Mouse (Mus musculus) lung, embryonic 14.5 days (tissue): ENCODE data around the gene Cd101. TPM values are rescaled to one million over a fixed set of nuclear protein-coding genes. Genes with fewer than 3 reads are reported as not detected.

Experiments
- ATAC-seq: fragments of 200-750 bp; cut with Nextera tagmentation; 2 replicates; pipeline ENCODE4 v1.8.0; 2017; ENCODE audit warnings: mild to moderate bottlenecking, moderate TSS enrichment, moderate library complexity; ENCODE audit not compliant: insufficient read depth
- DNase-seq: peaks from one replicate; pipeline ENCODE4 v3.0.0-alpha.2; 2015
- H3K27ac ChIP-seq: fragments of 300-500 bp; sonication (generic); 2 replicates; pipeline ENCODE4 v1.5.1; 2014; ENCODE audit warnings: low read depth, mild to moderate bottlenecking, moderate library complexity
- H3K27me3 ChIP-seq: fragments of 300-500 bp; sonication (generic); 2 replicates; pipeline ENCODE4 v1.6.1; 2014; ENCODE audit warnings: low read length, control low read depth; ENCODE audit not compliant: insufficient read depth
- H3K36me3 ChIP-seq: fragments of 300-500 bp; sonication (generic); 2 replicates; pipeline ENCODE4 v1.6.1; 2014; ENCODE audit warnings: control low read depth; ENCODE audit not compliant: insufficient read depth
- H3K4me1 ChIP-seq: fragments of 300-500 bp; sonication (generic); 2 replicates; pipeline ENCODE4 v1.6.1; 2014; ENCODE audit warnings: antibody characterized with exemption, control low read depth; ENCODE audit not compliant: insufficient read depth
- H3K4me2 ChIP-seq: fragments of 300-500 bp; sonication (generic); 2 replicates; pipeline ENCODE4 v1.6.1; 2014; ENCODE audit warnings: mild to moderate bottlenecking
- H3K4me3 ChIP-seq: fragments of 300-500 bp; sonication (generic); 2 replicates; pipeline ENCODE4 v1.5.1; 2014; ENCODE audit warnings: low read depth, low read length
- H3K9ac ChIP-seq: fragments of 300-500 bp; sonication (generic); 2 replicates; pipeline ENCODE4 v1.6.1; 2014
- H3K9me3 ChIP-seq: fragments of 300-500 bp; sonication (generic); 2 replicates; pipeline ENCODE4 v1.6.1; 2016; ENCODE audit warnings: low read depth, low read length, control low read depth
- CTCF ChIP-seq: IDR thresholded peaks from 2 replicates; pipeline ENCODE4 v1.5.1; 2016; ENCODE audit warnings: antibody characterized with exemption, low read depth
- WGBS: fragments of 180-500 bp; shearing (Covaris S2); extraction: QIAGEN DNeasy Blood & Tissue Kit; methylation state at CpG from one replicate; pipeline ENCODE4 v1.1.7; 2014; 5-methylcytosine and 5-hydroxymethylcytosine counted together
- polyA plus RNA-seq: library from polyadenylated mRNA; unstranded; fragments of >200 nt; fragmentation: Nextera tagmentation; extraction: Ambion mirVana; gene quantifications from 2 replicates; pipeline ENCODE4 v1.2.1, GENCODE M21; 2014

Gene Cd101
- polyA plus RNA-seq, 1 experiment from 2014 or later, result 0.17 TPM

DNA sequence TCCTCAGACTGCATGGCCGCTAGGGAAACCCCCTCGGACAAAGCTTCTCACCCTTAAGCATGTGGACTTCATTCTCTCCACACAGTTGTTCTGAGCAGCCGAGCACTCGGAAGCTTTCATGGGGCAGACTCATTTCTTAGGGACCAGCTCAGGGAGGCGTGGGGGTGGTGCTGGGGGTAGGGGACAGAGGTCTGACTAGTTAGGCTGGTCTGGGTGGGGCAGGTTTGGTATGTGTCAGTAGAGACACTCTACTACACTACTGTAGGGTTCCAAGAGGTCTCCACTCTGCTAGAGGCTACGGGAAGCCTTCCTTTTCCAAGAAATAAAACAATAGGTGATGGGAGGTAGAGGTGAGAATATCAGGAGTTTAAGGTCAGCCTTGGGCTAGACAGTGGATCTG lies 15.3 kb upstream of the Cd101 start:
- H3K4me3 ChIP-seq, result no peak overlapping the region
- no peaks in the 10 kb centered on the region for H3K4me1 ChIP-seq
- H3K36me3 ChIP-seq, result peaks cover 51% of the 10 kb centered on the region
- no peaks in the 10 kb centered on the region for H3K9me3 ChIP-seq
- ATAC-seq (no peak), DNase-seq (no peak)
- 64% methylated on average over 6 of the region's 6 CpGs for WGBS
- H3K27ac ChIP-seq, result no peak overlapping the region
- no peak overlapping the region for H3K4me2 ChIP-seq
- H3K9ac ChIP-seq, result no peak overlapping the region
- no peak for TF ChIP-seq CTCF
- no peaks in the 10 kb centered on the region for H3K27me3 ChIP-seq

DNA sequence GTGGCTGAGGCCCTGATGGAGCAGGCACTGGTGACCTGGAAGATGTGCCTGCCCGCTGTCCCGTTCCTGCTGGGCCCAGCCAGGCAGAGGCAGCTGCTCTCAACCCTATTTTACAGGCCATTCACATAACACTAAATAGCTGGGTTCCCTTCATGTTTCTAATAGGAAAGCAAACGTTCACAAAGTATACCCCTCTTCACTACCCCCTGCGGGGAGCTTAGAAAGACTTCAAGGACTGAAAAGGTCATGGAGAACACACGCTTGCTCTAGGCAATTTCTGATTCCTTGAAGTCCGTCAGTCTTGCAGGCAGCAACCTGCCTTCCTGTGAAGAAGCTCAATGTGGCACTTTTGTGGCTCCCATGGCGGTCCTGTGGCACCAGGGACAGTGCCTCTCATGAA lies 12.6 kb upstream of the Cd101 start:
- H3K9ac ChIP-seq, result no peak overlapping the region
- no peaks in the 10 kb centered on the region for H3K27me3 ChIP-seq
- ATAC-seq (no peak), DNase-seq (no peak)
- H3K36me3 ChIP-seq, result peaks cover 39% of the 10 kb centered on the region
- 83% methylated on average over 7 of the region's 7 CpGs for WGBS
- H3K9me3 ChIP-seq, result no peaks in the 10 kb centered on the region
- H3K27ac ChIP-seq, result no peak overlapping the region
- no peak for TF ChIP-seq CTCF
- no peak overlapping the region for H3K4me2 ChIP-seq
- H3K4me3 ChIP-seq, result no peak overlapping the region
- H3K4me1 ChIP-seq, result no peaks in the 10 kb centered on the region

DNA sequence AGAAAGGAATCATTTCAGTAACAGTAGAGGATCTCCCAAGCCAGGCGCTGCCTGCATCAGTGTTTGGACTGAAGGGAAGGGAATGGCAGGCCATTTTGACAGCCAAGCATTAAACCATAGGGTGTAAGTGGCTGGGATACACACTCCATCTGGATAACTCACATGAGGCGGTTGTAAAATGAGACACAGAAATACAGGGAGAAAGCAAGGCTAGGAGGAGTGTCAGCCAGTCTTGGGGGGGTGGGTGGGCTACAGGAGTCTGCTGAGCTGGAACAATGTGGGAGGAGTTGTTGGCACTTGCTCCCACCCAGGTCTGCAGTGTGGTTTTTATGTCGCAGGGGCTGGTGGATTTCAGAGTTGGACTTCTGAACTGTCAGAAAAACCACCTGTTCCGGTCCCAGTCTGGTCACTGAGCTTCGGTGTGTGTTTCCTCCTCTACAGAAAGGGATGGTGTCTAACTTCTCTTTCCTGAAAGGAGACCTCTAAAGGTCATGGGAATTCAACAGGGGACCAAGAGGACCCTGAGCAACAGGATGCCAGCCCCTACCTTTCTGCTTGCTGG lies 8.7 kb upstream of the Cd101 start:
- Histone ChIP-seq H3K27me3 (no peaks in the 10 kb centered on the region), H3K4me2 (no peak overlapping the region), H3K9me3 (no peaks in the 10 kb centered on the region), H3K9ac (no peak overlapping the region), H3K27ac (no peak overlapping the region), H3K4me1 (no peaks in the 10 kb centered on the region), H3K4me3 (no peak overlapping the region), H3K36me3 (peaks cover 14% of the 10 kb centered on the region)
- no peak for TF ChIP-seq CTCF
- 77% methylated on average over 5 of the region's 5 CpGs for WGBS
- no peak for ATAC-seq
- DNase-seq, result no peak

DNA sequence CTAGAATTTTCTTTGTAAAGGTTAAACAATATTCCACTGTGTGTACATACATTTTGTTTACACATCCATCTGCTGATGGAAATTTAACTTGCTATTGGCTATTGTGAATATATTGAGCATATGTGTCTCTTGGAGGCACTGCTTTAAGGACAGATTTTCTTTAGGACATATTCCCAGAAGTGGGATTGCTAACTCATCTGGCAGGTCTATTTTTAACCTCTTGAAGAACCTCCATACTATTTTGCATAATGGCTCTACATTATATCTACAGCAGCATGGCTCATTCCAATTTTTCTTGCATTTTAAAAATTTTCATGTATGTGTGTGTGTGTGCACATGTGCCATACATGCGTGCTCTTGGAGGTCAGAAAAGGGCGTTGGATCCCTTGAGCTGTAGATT lies 6.6 kb upstream of the Cd101 start:
- WGBS, result 96% methylated on average over 2 of the region's 2 CpGs

DNA sequence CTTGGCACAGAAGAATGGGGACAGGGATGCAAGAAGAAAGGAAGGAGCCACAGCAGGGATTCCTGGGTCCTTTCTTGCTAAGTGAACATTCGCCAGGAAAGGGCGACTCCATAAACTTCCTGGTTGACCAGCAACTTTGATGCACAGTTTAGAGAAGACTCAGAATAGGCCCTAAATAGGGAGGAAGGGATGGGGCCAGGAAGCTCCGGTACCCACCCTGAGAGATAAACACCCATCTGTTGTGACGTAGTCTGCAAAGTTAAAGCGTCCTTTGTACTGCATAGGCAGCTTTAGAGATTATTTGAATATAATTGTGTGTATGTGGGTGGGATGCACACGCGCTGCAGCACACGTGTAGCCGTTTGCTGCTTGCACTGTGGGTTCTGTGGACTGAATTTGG lies 5.2 kb upstream of the Cd101 start:
- H3K9ac ChIP-seq, result no peak overlapping the region
- ATAC-seq (no peak), DNase-seq (no peak)
- H3K4me1 ChIP-seq, result peaks cover 4% of the 10 kb centered on the region; the same call in 1 of the 2 replicates
- no peaks in the 10 kb centered on the region for H3K36me3 ChIP-seq
- H3K4me3 ChIP-seq, result no peak overlapping the region
- H3K9me3 ChIP-seq, result no peaks in the 10 kb centered on the region
- H3K4me2 ChIP-seq, result no peak overlapping the region
- no peaks in the 10 kb centered on the region for H3K27me3 ChIP-seq
- H3K27ac ChIP-seq, result no peak overlapping the region
- 77% methylated on average over 9 of the region's 9 CpGs for WGBS
- TF ChIP-seq CTCF, result no peak

More for the DNA sequence above, 6.6 kb upstream of the Cd101 start:
- Histone ChIP-seq H3K4me1 (peaks cover 4% of the 10 kb centered on the region; the same call in 1 of the 2 replicates), H3K27me3 (no peaks in the 10 kb centered on the region), H3K4me2 (no peak overlapping the region), H3K36me3 (no peaks in the 10 kb centered on the region; the same call in 1 of the 2 replicates), H3K9ac (no peak overlapping the region), H3K27ac (no peak overlapping the region), H3K9me3 (no peaks in the 10 kb centered on the region), H3K4me3 (no peak overlapping the region)
- DNase-seq, result no peak
- TF ChIP-seq CTCF, result no peak
- ATAC-seq, result no peak

DNA sequence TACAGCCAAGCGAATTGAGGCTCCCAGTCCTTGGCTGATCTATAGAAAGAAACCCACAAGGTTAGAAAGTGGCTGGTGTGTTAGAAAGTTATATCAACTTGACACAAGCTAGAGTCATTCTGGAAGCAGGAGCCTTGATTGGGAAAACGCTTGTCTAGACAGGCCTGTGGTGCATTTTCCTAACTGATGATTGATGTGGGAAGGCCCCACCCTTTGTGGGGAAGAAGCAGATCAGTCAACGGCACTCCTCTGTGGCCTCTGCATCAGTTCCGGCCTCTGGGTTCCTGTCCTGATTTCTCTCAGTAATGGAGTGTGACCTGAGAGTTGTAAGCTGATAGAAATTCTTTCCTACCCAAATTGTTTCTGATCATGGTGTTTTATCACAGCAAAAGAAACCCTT lies 4.3 kb upstream of the Cd101 start:
- H3K27me3 ChIP-seq, result no peaks in the 10 kb centered on the region
- peaks cover 4% of the 10 kb centered on the region; the same call in 1 of the 2 replicates for H3K4me1 ChIP-seq
- H3K4me3 ChIP-seq, result no peak overlapping the region
- H3K4me2 ChIP-seq, result no peak overlapping the region
- DNase-seq (peak; percentile 18), ATAC-seq (no peak)
- no peak overlapping the region for H3K27ac ChIP-seq
- no peaks in the 10 kb centered on the region for H3K36me3 ChIP-seq
- 28% methylated on average over 4 of the region's 4 CpGs for WGBS
- no peaks in the 10 kb centered on the region for H3K9me3 ChIP-seq
- no peak overlapping the region for H3K9ac ChIP-seq
- no peak for TF ChIP-seq CTCF

DNA sequence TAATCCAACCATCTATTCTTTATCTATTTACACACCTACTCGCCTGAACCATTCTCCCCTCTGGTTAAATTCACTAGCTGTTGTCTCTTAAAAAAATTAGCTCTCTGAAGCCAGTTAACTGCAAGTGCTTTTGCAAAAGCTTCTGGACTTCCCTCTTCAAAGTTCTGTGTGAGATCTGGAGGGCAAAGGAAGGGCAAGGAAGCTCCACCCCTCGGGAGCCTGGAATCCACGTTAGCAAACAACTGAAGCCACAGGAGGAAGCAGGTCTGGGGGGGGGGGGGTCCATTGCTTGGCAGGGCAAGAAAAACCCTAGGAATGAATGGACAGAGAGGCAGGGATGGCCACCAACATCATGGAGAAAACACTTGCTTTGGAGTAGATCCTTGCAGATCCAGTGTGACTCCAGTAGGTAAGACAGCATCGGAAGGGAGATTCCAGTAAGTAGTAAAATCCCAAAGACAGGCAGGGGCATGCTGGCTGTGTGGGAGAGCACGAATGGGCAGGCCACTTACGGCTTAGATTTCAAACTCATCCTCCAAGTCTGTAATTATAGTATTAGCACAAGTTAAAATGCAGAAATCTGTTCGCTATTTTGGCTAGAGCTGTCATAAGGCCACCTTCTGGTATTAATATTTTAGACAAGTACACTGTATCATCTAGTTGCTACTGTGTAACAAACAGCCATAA lies 2.2 kb upstream of the Cd101 start:
- ATAC-seq, result peak; percentile 41; the same call in 1 of the 2 replicates
- Histone ChIP-seq H3K36me3 (no peaks in the 10 kb centered on the region), H3K27ac (no peak overlapping the region), H3K4me1 (peaks cover 4% of the 10 kb centered on the region; the same call in 1 of the 2 replicates), H3K9me3 (no peaks in the 10 kb centered on the region), H3K9ac (no peak overlapping the region), H3K27me3 (no peaks in the 10 kb centered on the region), H3K4me3 (no peak overlapping the region), H3K4me2 (no peak overlapping the region)
- DNase-seq, result peak; percentile 46
- TF ChIP-seq CTCF, result no peak
- WGBS, result 42% methylated on average over 7 of the region's 7 CpGs
